Mouse (Mus musculus): Measurements from ENCODE around the gene Hes1. TPM values are rescaled to one million over a fixed set of nuclear protein-coding genes. Genes with fewer than 3 reads are reported as not detected.

Hes1 gene
- total and polyA plus RNA-seq, 2 experiments, result 2.8 to 28.5 TPM

DNA sequence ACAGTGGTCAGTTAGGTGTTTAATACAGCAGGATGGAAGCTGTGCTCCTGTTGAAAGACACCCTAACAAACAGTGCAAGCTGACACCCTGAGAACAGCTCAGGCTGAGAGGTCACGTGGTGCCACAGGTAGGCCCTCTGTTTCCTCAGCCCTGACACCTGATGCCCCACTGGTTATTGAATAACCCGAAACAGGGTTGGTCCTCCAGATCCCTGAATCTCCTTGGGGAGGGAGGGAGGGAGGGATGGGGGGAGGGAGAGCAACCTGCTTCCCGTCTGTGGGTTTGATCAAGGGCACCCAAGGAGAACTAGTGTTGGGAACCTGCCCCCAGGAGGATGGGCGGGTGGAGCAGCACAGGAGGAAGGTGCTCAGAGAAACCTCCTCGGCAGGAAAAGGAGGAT lies 18.6 kb upstream of the Hes1 start:
- Histone ChIP-seq H3K9ac (ENCODE audit: low read depth, low read length) (no peak overlapping the region), H3K79me2 (ENCODE audit: control insufficient read depth, insufficient read depth, low read length) (no peaks in the 10 kb centered on the region), H3K27me3 (ENCODE audit: control insufficient read depth, insufficient read depth, low read length) (no peaks in the 10 kb centered on the region), H3K4me1 (ENCODE audit: control insufficient read depth, insufficient read depth, low read length) (peaks cover 3% of the 10 kb centered on the region), H3K4me3 (ENCODE audit: insufficient read depth, low read depth, low read length) (no peak overlapping the region), H3K36me3 (ENCODE audit: control insufficient read depth, insufficient read depth, low read length) (no peaks in the 10 kb centered on the region), H3K27ac (replicated peaks; ENCODE audit: insufficient read depth, low read depth, low read length) (no peak overlapping the region)
- WGBS, result 28% methylated on average over 5 of the region's 5 CpGs
- TF ChIP-seq POLR2A (IDR thresholded peaks at IDR 0.05; ENCODE audit: extremely low read depth, insufficient read depth, low read length) (no peak), CTCF (IDR thresholded peaks at IDR 0.05; ENCODE audit: low read depth, low read length) (no peak)
- peak; percentile 88 for DNase-seq (ENCODE audit: extremely low read depth, low read depth, low spot score)

DNA sequence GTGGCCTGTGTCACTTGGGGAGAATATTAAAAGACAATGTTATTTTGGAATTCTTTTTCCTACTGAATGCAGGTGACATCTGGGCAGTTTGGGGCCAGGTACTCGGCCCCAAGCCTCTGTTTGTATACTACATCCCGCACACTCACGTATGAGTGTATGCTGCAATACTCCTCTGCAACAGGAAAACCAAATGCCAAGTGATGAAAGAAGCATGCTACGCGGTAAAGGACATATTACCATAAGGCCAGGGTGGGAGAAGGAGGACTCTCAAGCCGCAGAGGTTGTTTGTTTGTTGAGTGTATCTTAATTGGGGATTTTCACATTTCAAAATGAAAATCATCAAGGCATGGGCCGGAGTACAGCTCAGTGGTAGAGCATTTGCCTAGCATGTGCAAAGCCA lies 17.2 kb upstream of the Hes1 start:
- Histone ChIP-seq H3K9ac (ENCODE audit: low read depth, low read length) (no peak overlapping the region), H3K27me3 (ENCODE audit: control insufficient read depth, insufficient read depth, low read length) (no peaks in the 10 kb centered on the region), H3K27ac (replicated peaks; ENCODE audit: insufficient read depth, low read depth, low read length) (no peak overlapping the region), H3K79me2 (ENCODE audit: control insufficient read depth, insufficient read depth, low read length) (no peaks in the 10 kb centered on the region), H3K4me3 (ENCODE audit: insufficient read depth, low read depth, low read length) (no peak overlapping the region), H3K36me3 (ENCODE audit: control insufficient read depth, insufficient read depth, low read length) (no peaks in the 10 kb centered on the region), H3K4me1 (ENCODE audit: control insufficient read depth, insufficient read depth, low read length) (peaks cover 12% of the 10 kb centered on the region)
- DNase-seq (ENCODE audit: extremely low read depth, low read depth, low spot score), result no peak
- 82% methylated on average over 7 of the region's 7 CpGs for WGBS
- TF ChIP-seq CTCF (IDR thresholded peaks at IDR 0.05; ENCODE audit: low read depth, low read length) (no peak), POLR2A (IDR thresholded peaks at IDR 0.05; ENCODE audit: extremely low read depth, insufficient read depth, low read length) (no peak)

- no peak for DNase-seq (ENCODE audit: extremely low read depth, low read depth, low spot score)
- no peak overlapping the region for H3K4me3 ChIP-seq (ENCODE audit: insufficient read depth, low read depth, low read length)
- no peak overlapping the region for H3K9ac ChIP-seq (ENCODE audit: low read depth, low read length)
- H3K27me3 ChIP-seq (ENCODE audit: control insufficient read depth, insufficient read depth, low read length), result no peaks in the 10 kb centered on the region
- WGBS, result 48% methylated on average over 11 of the region's 11 CpGs
- TF ChIP-seq CTCF (IDR thresholded peaks at IDR 0.05; ENCODE audit: low read depth, low read length) (no peak), POLR2A (IDR thresholded peaks at IDR 0.05; ENCODE audit: extremely low read depth, insufficient read depth, low read length) (no peak)
- H3K79me2 ChIP-seq (ENCODE audit: control insufficient read depth, insufficient read depth, low read length), result no peaks in the 10 kb centered on the region
- no peak overlapping the region for H3K27ac ChIP-seq (replicated peaks; ENCODE audit: insufficient read depth, low read depth, low read length)
- H3K36me3 ChIP-seq (ENCODE audit: control insufficient read depth, insufficient read depth, low read length), result no peaks in the 10 kb centered on the region
- H3K4me1 ChIP-seq (ENCODE audit: control insufficient read depth, insufficient read depth, low read length), result peaks cover 12% of the 10 kb centered on the region
Observed at GRCm38 (mm10) chr16:30047421-30047831, 16.8 kb upstream of the Hes1 start.

GRCm38 (mm10) chr16:30050767-30051490 lies 13.3 kb upstream of the Hes1 start:
- H3K27me3 ChIP-seq (ENCODE audit: control insufficient read depth, insufficient read depth, low read length), result no peaks in the 10 kb centered on the region
- H3K4me1 ChIP-seq (ENCODE audit: control insufficient read depth, insufficient read depth, low read length), result peaks cover 15% of the 10 kb centered on the region
- H3K79me2 ChIP-seq (ENCODE audit: control insufficient read depth, insufficient read depth, low read length), result no peaks in the 10 kb centered on the region
- H3K27ac ChIP-seq (replicated peaks; ENCODE audit: insufficient read depth, low read depth, low read length), result no peak overlapping the region; the same call in 1 of the 2 replicates
- DNase-seq (ENCODE audit: extremely low read depth, low read depth, low spot score), result peak; percentile 70
- H3K4me3 ChIP-seq (ENCODE audit: insufficient read depth, low read depth, low read length), result no peak overlapping the region
- WGBS, result 21% methylated on average over 10 of the region's 10 CpGs
- TF ChIP-seq CTCF (IDR thresholded peaks at IDR 0.05; ENCODE audit: low read depth, low read length) (no peak), POLR2A (IDR thresholded peaks at IDR 0.05; ENCODE audit: extremely low read depth, insufficient read depth, low read length) (no peak)
- H3K9ac ChIP-seq (ENCODE audit: low read depth, low read length), result no peak overlapping the region
- no peaks in the 10 kb centered on the region for H3K36me3 ChIP-seq (ENCODE audit: control insufficient read depth, insufficient read depth, low read length)

DNA sequence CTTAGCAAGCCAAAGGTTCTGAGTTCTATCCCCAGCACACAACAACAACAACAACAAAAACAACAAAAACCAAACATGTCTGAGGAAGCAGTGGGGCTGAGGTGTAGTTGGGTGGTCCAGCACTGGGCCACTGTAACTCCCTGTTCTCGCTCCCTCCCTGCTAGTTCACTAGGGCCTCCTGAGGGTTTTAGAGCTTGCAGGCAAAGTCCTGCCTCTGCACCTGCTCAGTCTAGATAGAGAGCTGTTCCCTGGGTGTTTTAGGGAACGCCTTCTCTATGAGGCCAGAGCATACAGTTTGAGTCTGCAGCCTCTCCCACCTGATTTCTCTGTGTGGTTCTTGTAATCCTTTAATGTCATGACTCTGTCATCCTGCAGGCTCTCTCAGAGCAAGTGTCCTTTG lies 11.9 kb upstream of the Hes1 start:
- H3K79me2 ChIP-seq (ENCODE audit: control insufficient read depth, insufficient read depth, low read length), result no peaks in the 10 kb centered on the region
- H3K4me3 ChIP-seq (ENCODE audit: insufficient read depth, low read depth, low read length), result no peak overlapping the region
- H3K27ac ChIP-seq (replicated peaks; ENCODE audit: insufficient read depth, low read depth, low read length), result no peak overlapping the region
- TF ChIP-seq CTCF (IDR thresholded peaks at IDR 0.05; ENCODE audit: low read depth, low read length), result no peak
- TF ChIP-seq POLR2A (IDR thresholded peaks at IDR 0.05; ENCODE audit: extremely low read depth, insufficient read depth, low read length), result no peak
- no peaks in the 10 kb centered on the region for H3K27me3 ChIP-seq (ENCODE audit: control insufficient read depth, insufficient read depth, low read length)
- no peaks in the 10 kb centered on the region for H3K36me3 ChIP-seq (ENCODE audit: control insufficient read depth, insufficient read depth, low read length)
- no peak for DNase-seq (ENCODE audit: extremely low read depth, low read depth, low spot score)
- no peak overlapping the region for H3K9ac ChIP-seq (ENCODE audit: low read depth, low read length)
- H3K4me1 ChIP-seq (ENCODE audit: control insufficient read depth, insufficient read depth, low read length), result peaks cover 15% of the 10 kb centered on the region
- WGBS, result 96% methylated on average over 2 of the region's 2 CpGs

DNA sequence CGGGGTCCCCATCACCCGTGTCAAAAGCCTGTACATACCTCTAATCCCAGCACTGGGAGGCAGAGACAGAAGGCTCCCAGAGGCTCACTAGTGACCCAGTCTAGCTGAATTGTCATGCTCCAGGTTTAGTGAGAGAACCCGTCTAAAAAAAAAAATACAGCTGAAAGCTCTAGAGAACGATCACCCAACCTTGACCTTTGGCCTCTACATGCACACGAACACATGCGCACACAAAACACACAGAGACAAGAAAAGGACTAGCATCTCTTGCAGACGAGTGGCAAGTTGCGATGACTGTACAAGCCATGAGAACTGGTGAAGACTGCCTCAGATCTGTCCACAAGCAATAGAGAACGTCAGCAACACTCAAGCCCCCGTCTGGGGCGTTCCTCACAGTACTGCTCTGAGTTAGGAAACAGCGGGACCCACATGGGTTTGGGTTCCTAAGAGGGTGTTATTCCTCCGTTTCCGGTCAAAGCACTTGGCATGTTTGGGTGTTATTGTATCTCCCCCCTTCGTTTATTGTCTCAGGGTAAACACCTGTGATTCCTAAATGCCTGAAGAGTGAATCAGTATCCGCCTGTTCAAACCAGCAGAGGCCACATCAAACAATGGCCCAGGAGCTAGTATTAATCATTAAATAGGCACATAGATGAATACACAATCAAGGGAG lies 11.2 kb upstream of the Hes1 start:
- H3K36me3 ChIP-seq (ENCODE audit: control insufficient read depth, insufficient read depth, low read length), result no peaks in the 10 kb centered on the region
- 30% methylated on average over 16 of the region's 16 CpGs for WGBS
- H3K27me3 ChIP-seq (ENCODE audit: control insufficient read depth, insufficient read depth, low read length), result no peaks in the 10 kb centered on the region
- H3K4me1 ChIP-seq (ENCODE audit: control insufficient read depth, insufficient read depth, low read length), result peaks cover 15% of the 10 kb centered on the region
- no peak overlapping the region for H3K9ac ChIP-seq (ENCODE audit: low read depth, low read length)
- H3K4me3 ChIP-seq (ENCODE audit: insufficient read depth, low read depth, low read length), result no peak overlapping the region
- TF ChIP-seq CTCF (IDR thresholded peaks at IDR 0.05; ENCODE audit: low read depth, low read length), result no peak
- no peak for TF ChIP-seq POLR2A (IDR thresholded peaks at IDR 0.05; ENCODE audit: extremely low read depth, insufficient read depth, low read length)
- H3K27ac ChIP-seq (replicated peaks; ENCODE audit: insufficient read depth, low read depth, low read length), result peak overlapping the region; percentile 27
- DNase-seq (ENCODE audit: extremely low read depth, low read depth, low spot score), result peak; percentile 64
- H3K79me2 ChIP-seq (ENCODE audit: control insufficient read depth, insufficient read depth, low read length), result no peaks in the 10 kb centered on the region

All from liver, adult 2 months (tissue).